Mouse (Mus musculus) hindbrain, embryonic 14.5 days (tissue): Measurements from ENCODE around the gene Nol9. TPM values are rescaled to one million over a fixed set of nuclear protein-coding genes. Genes with fewer than 3 reads are reported as not detected.

ENCODE experiments used
- ATAC-seq: fragments of 200-750 bp; cut with Nextera tagmentation; 2 replicates; pipeline ENCODE4 v1.8.0; 2017; ENCODE audit warnings: moderate number of reproducible peaks, mild to moderate bottlenecking, moderate TSS enrichment, moderate library complexity; ENCODE audit not compliant: low FRiP score
- DNase-seq: peaks from one replicate; pipeline ENCODE4 v3.0.0-alpha.2; 2015; ENCODE audit warnings: low spot score
- H3K27ac ChIP-seq: fragments of 300-500 bp; sonication (generic); 2 replicates; pipeline ENCODE4 v1.5.1; 2014; ENCODE audit warnings: mild to moderate bottlenecking, moderate library complexity
- H3K27me3 ChIP-seq: fragments of 300-500 bp; sonication (generic); 2 replicates; pipeline ENCODE4 v1.6.1; 2014; ENCODE audit warnings: mild to moderate bottlenecking, low read length, mixed read lengths; ENCODE audit not compliant: control insufficient read depth, insufficient read depth
- H3K36me3 ChIP-seq: fragments of 300-500 bp; sonication (generic); replicated peaks from 2 replicates; pipeline ENCODE4 v1.6.1; 2014; ENCODE audit not compliant: control insufficient read depth, insufficient read depth
- H3K4me1 ChIP-seq: fragments of 300-500 bp; sonication (generic); replicated peaks from 2 replicates; pipeline ENCODE4 v1.6.1; 2014; ENCODE audit warnings: antibody characterized with exemption, low read length, mixed read lengths; ENCODE audit not compliant: control insufficient read depth, insufficient read depth
- H3K4me2 ChIP-seq: fragments of 300-500 bp; sonication (generic); replicated peaks from 2 replicates; pipeline ENCODE4 v1.6.1; 2014; ENCODE audit warnings: mild to moderate bottlenecking, moderate library complexity
- H3K4me3 ChIP-seq: fragments of 300-500 bp; sonication (generic); replicated peaks from 2 replicates; pipeline ENCODE4 v1.5.1; 2014; ENCODE audit warnings: mild to moderate bottlenecking, low read length
- H3K9ac ChIP-seq: fragments of 300-500 bp; sonication (generic); 2 replicates; pipeline ENCODE4 v1.6.1; 2014
- H3K9me3 ChIP-seq: fragments of 300-500 bp; sonication (generic); 2 replicates; pipeline ENCODE4 v1.6.1; 2016; ENCODE audit warnings: low read length; ENCODE audit not compliant: control insufficient read depth
- WGBS: fragments of 180-500 bp; shearing (Covaris S2); extraction: QIAGEN DNeasy Blood & Tissue Kit; methylation state at CpG from one replicate; pipeline ENCODE4 v1.1.7; 2014; 5-methylcytosine and 5-hydroxymethylcytosine counted together
- polyA plus RNA-seq: library from polyadenylated mRNA; unstranded; fragments of >200 nt; fragmentation: Nextera tagmentation; extraction: Ambion mirVana; gene quantifications from 2 replicates; pipeline ENCODE4 v1.2.1, GENCODE M21; 2014

Gene Nol9
- polyA plus RNA-seq, 1 experiment from 2014 or later, result 26.1 TPM

- Histone ChIP-seq H3K27me3 (no peaks in the 10 kb centered on the region), H3K27ac (no peak overlapping the region), H3K36me3 (no peaks in the 10 kb centered on the region), H3K9me3 (no peaks in the 10 kb centered on the region), H3K9ac (no peak overlapping the region), H3K4me2 (no peak overlapping the region), H3K4me3 (no peak overlapping the region), H3K4me1 (peaks cover 5% of the 10 kb centered on the region; the same call in 1 of the 2 replicates)
- WGBS, result 87% methylated on average over 3 of the region's 3 CpGs
- DNase-seq (no peak), ATAC-seq (no peak)
These were observed 30.1 kb downstream of the Nol9 start for GRCm38 (mm10) chr4:152069245-152069644.

GRCm38 (mm10) chr4:152070494-152071396, 31.6 kb downstream of the Nol9 start:
- no peaks in the 10 kb centered on the region for H3K36me3 ChIP-seq
- WGBS, result 78% methylated on average over 11 of the region's 11 CpGs
- no peak for ATAC-seq
- H3K9ac ChIP-seq, result no peak overlapping the region
- H3K9me3 ChIP-seq, result no peaks in the 10 kb centered on the region
- no peak overlapping the region for H3K27ac ChIP-seq
- peaks cover 5% of the 10 kb centered on the region; the same call in 1 of the 2 replicates for H3K4me1 ChIP-seq
- no peak overlapping the region for H3K4me3 ChIP-seq
- no peaks in the 10 kb centered on the region for H3K27me3 ChIP-seq
- no peak for DNase-seq
- H3K4me2 ChIP-seq, result no peak overlapping the region

- H3K4me3 ChIP-seq, result no peak within 1 kb of the TSS
- no peaks in the 10 kb centered on the region for H3K9me3 ChIP-seq
- ATAC-seq (peak; percentile 51; the same call in 1 of the 2 replicates), DNase-seq (peak; percentile 49)
- no peaks in the 10 kb centered on the region for H3K36me3 ChIP-seq
- peak within 1 kb of the TSS; percentile 10; the same call in 1 of the 2 replicates for H3K4me2 ChIP-seq
- 41% methylated on average over 10 of the region's 10 CpGs for WGBS
- H3K27me3 ChIP-seq, result no peaks in the 10 kb centered on the region
- H3K9ac ChIP-seq, result no peak within 1 kb of the TSS
- peaks cover 5% of the 10 kb centered on the region; the same call in 1 of the 2 replicates for H3K4me1 ChIP-seq
- no peak within 1 kb of the TSS for H3K27ac ChIP-seq
These were observed 33.0 kb downstream of the Nol9 start, which contains the start of gene Plekhg5 for GRCm38 (mm10) chr4:152072121-152072601. Plekhg5 (plus strand) TSS chr4:152072498.

- Histone ChIP-seq H3K9ac (no peak overlapping the region), H3K9me3 (no peaks in the 10 kb centered on the region), H3K4me3 (no peak overlapping the region), H3K27ac (no peak overlapping the region), H3K27me3 (no peaks in the 10 kb centered on the region), H3K4me2 (peak overlapping the region; percentile 10; the same call in 1 of the 2 replicates), H3K36me3 (no peaks in the 10 kb centered on the region), H3K4me1 (peaks cover 5% of the 10 kb centered on the region; the same call in 1 of the 2 replicates)
- DNase-seq (no peak), ATAC-seq (peak; percentile 34; the same call in 1 of the 2 replicates)
- WGBS, result 48% methylated on average over 10 of the region's 10 CpGs
These were observed 33.5 kb downstream of the Nol9 start for GRCm38 (mm10) chr4:152072655-152073054.

GRCm38 (mm10) chr4:152073715-152074114, 34.6 kb downstream of the Nol9 start:
- Histone ChIP-seq H3K9ac (no peak overlapping the region), H3K4me1 (peaks cover 5% of the 10 kb centered on the region; the same call in 1 of the 2 replicates), H3K27ac (no peak overlapping the region), H3K9me3 (no peaks in the 10 kb centered on the region), H3K4me2 (no peak overlapping the region), H3K36me3 (no peaks in the 10 kb centered on the region), H3K4me3 (no peak overlapping the region), H3K27me3 (no peaks in the 10 kb centered on the region)
- DNase-seq, result no peak
- ATAC-seq, result no peak
- WGBS, result 80% methylated on average over 6 of the region's 6 CpGs

GRCm38 (mm10) chr4:152074548-152074947, 35.4 kb downstream of the Nol9 start:
- H3K27me3 ChIP-seq, result no peaks in the 10 kb centered on the region
- no peak for DNase-seq
- 87% methylated on average over 9 of the region's 9 CpGs for WGBS
- H3K27ac ChIP-seq, result no peak overlapping the region
- no peak overlapping the region for H3K9ac ChIP-seq
- H3K4me2 ChIP-seq, result no peak overlapping the region
- no peak for ATAC-seq
- H3K4me1 ChIP-seq, result peaks cover 5% of the 10 kb centered on the region; the same call in 1 of the 2 replicates
- H3K36me3 ChIP-seq, result no peaks in the 10 kb centered on the region
- no peak overlapping the region for H3K4me3 ChIP-seq
- no peaks in the 10 kb centered on the region for H3K9me3 ChIP-seq

GRCm38 (mm10) chr4:152077191-152077590, 38.1 kb downstream of the Nol9 start:
- no peak overlapping the region for H3K9ac ChIP-seq
- H3K27ac ChIP-seq, result no peak overlapping the region
- no peak overlapping the region for H3K4me2 ChIP-seq
- ATAC-seq (no peak), DNase-seq (no peak)
- H3K4me1 ChIP-seq, result peaks cover 5% of the 10 kb centered on the region; the same call in 1 of the 2 replicates
- H3K27me3 ChIP-seq, result no peaks in the 10 kb centered on the region
- 88% methylated on average over 9 of the region's 9 CpGs for WGBS
- no peaks in the 10 kb centered on the region for H3K9me3 ChIP-seq
- H3K36me3 ChIP-seq, result no peaks in the 10 kb centered on the region
- H3K4me3 ChIP-seq, result no peak overlapping the region

GRCm38 (mm10) chr4:152078105-152078530, 39.0 kb downstream of the Nol9 start:
- Histone ChIP-seq H3K4me2 (no peak overlapping the region), H3K27me3 (no peaks in the 10 kb centered on the region), H3K4me3 (no peak overlapping the region), H3K4me1 (no peaks in the 10 kb centered on the region), H3K9me3 (no peaks in the 10 kb centered on the region), H3K9ac (no peak overlapping the region), H3K36me3 (no peaks in the 10 kb centered on the region), H3K27ac (no peak overlapping the region)
- no peak for ATAC-seq
- DNase-seq, result no peak
- WGBS, result 90% methylated on average over 10 of the region's 10 CpGs

GRCm38 (mm10) chr4:152079261-152079660, 40.1 kb downstream of the Nol9 start:
- Histone ChIP-seq H3K4me1 (no peaks in the 10 kb centered on the region), H3K27ac (no peak overlapping the region), H3K9me3 (no peaks in the 10 kb centered on the region), H3K27me3 (no peaks in the 10 kb centered on the region), H3K36me3 (no peaks in the 10 kb centered on the region), H3K4me3 (no peak overlapping the region), H3K9ac (no peak overlapping the region), H3K4me2 (no peak overlapping the region)
- DNase-seq (no peak), ATAC-seq (no peak)
- WGBS, result 91% methylated on average over 3 of the region's 3 CpGs
